Mouse (Mus musculus): ENCODE measurements around the gene Gm20388.

- TF ChIP-seq EP300 (IDR thresholded peaks at IDR 0.05; ENCODE audit: low read depth) (no peak), CTCF (IDR thresholded peaks at IDR 0.05; ENCODE audit: low read depth) (no peak)
Measured at GRCm38 (mm10) chr8:120471752-120472151, 561.1 kb downstream of the Gm20388 start.

Data from liver, embryonic 14.5 days (tissue).